Mouse (Mus musculus) spleen, adult 2 months (tissue): ENCODE results near the gene Trim16. TPM values are rescaled to one million over a fixed set of nuclear protein-coding genes. Genes with fewer than 3 reads are reported as not detected.

Source experiments
- DNase-seq, 2 experiments: peaks; one replicate each; pipeline versions ENCODE4 v3.0.0 to v3.0.0-alpha.2; 2012 to 2021; ENCODE audit warnings: low spot score in 2 of 2, low read depth in 1 of 2
- H3K27ac ChIP-seq: fragments of 200-500 bp; 2 replicates; pipeline ENCODE4 v1.5.1; 2012; ENCODE audit warnings: low read length, inconsistent platforms; ENCODE audit not compliant: insufficient read depth
- H3K27me3 ChIP-seq: fragments of 200-500 bp; 2 replicates; pipeline ENCODE4 v1.6.1; 2012; ENCODE audit warnings: mild to moderate bottlenecking, moderate library complexity, low read length, inconsistent platforms; ENCODE audit not compliant: control insufficient read depth, insufficient read depth
- H3K36me3 ChIP-seq: fragments of 200-500 bp; 2 replicates; pipeline ENCODE4 v1.6.1; 2012; ENCODE audit warnings: mild to moderate bottlenecking, low read length, inconsistent platforms; ENCODE audit not compliant: control insufficient read depth, insufficient read depth
- H3K4me1 ChIP-seq: fragments of 200-500 bp; 2 replicates; pipeline ENCODE4 v1.6.1; 2011; ENCODE audit warnings: inconsistent platforms; ENCODE audit not compliant: control insufficient read depth, insufficient read depth, insufficient read length
- H3K4me3 ChIP-seq: fragments of 200-500 bp; 2 replicates; pipeline ENCODE4 v1.5.1; 2011; ENCODE audit warnings: mild to moderate bottlenecking, inconsistent platforms; ENCODE audit not compliant: insufficient read depth, insufficient read length; ENCODE audit errors: extremely low read depth
- CTCF ChIP-seq: fragments of 200-500 bp; IDR thresholded peaks from 2 replicates; pipeline ENCODE4 v1.5.1; 2011; ENCODE audit warnings: mild to moderate bottlenecking, inconsistent platforms; ENCODE audit not compliant: insufficient read depth, insufficient read length, insufficient replicate concordance; ENCODE audit errors: extremely low read depth
- POLR2A ChIP-seq: fragments of 200-500 bp; IDR thresholded peaks from 2 replicates; pipeline ENCODE4 v1.6.1; 2011; ENCODE audit warnings: low read depth, low read length, inconsistent platforms
- WGBS: fragments of 180-500 bp; shearing (Covaris S2); methylation state at CpG from one replicate; pipeline ENCODE4 v1.1.7; 2018; 5-methylcytosine and 5-hydroxymethylcytosine counted together
- polyA plus RNA-seq: library from polyadenylated mRNA; depleted of rRNA; stranded (reverse); fragments of >200 nt; gene quantifications from 2 replicates; pipeline ENCODE4 v1.2.3, GENCODE M21; 2012

The Trim16 gene
- polyA plus RNA-seq, 1 experiment, result 0.74 TPM

GRCm38 (mm10) chr11:62812268-62812667, 7.8 kb upstream of the Trim16 start:
- 65% methylated on average over 6 of the region's 6 CpGs for WGBS
- H3K27me3 ChIP-seq, result no peaks in the 10 kb centered on the region
- TF ChIP-seq POLR2A (no peak), CTCF (no peak)
- no peaks in the 10 kb centered on the region for H3K36me3 ChIP-seq
- DNase-seq, result no peak
- H3K4me3 ChIP-seq, result no peak overlapping the region
- no peak overlapping the region for H3K27ac ChIP-seq
- H3K4me1 ChIP-seq, result no peaks in the 10 kb centered on the region

DNA sequence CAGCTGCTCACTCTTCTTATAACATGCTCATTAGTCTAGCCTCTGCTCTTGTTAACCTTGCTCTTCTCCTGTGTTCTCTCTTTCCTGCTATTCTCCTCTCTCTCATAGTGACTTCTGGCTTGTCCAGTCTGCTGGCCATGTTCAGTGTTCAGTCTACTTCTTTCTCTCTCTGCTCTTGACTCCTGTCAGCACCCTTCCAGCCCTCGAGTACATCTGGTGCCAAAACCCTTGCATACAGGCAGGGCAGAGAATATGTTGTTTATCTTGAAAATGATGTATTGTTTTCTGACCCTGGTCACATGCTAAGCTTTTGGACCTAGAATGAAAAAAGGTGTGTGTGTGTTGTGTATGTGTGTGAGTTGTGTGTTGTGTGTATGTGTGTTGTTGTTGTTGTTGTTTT, 6.5 kb upstream of the Trim16 start:
- Histone ChIP-seq H3K4me1 (no peaks in the 10 kb centered on the region), H3K27me3 (no peaks in the 10 kb centered on the region), H3K36me3 (no peaks in the 10 kb centered on the region), H3K4me3 (no peak overlapping the region), H3K27ac (no peak overlapping the region)
- TF ChIP-seq POLR2A, result no peak
- TF ChIP-seq CTCF, result no peak
- 60% methylated on average over 1 of the region's 1 CpGs for WGBS
- no peak for DNase-seq

DNA sequence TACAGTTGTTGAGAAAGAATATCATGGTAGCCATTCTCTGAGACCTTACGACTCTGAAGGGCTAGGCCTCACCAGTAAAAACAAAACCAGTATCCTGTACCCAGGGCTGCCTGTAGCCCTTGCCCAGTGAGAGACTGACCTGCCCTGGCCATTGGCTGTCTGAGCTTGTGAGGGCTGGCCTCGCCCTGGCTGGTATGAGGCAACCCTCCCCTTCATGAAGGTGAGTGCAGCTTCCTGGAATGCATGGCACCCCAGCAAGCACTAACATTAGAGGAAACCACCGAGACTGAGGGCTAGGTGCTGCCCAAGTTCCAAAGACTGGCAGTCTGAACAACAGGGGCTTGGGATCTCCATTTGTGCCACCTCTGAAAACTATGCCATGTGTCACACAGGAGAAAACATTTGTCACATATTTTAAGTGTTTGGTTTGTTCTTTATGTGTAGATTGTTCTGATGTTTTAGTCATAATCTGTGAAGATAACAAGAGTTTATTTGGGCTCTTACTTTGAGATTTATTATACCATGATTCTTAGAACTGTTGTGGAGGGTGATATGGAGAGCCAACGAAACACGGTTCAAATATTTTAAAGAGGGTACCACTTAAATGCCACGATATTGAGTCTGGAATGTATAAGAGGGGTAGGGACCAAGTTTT, 5.9 kb upstream of the Trim16 start:
- Histone ChIP-seq H3K4me1 (no peaks in the 10 kb centered on the region), H3K4me3 (no peak overlapping the region), H3K36me3 (no peaks in the 10 kb centered on the region), H3K27ac (no peak overlapping the region), H3K27me3 (no peaks in the 10 kb centered on the region)
- DNase-seq, result no peak
- no peak for TF ChIP-seq POLR2A
- no peak for TF ChIP-seq CTCF
- WGBS, result 75% methylated on average over 6 of the region's 6 CpGs

DNA sequence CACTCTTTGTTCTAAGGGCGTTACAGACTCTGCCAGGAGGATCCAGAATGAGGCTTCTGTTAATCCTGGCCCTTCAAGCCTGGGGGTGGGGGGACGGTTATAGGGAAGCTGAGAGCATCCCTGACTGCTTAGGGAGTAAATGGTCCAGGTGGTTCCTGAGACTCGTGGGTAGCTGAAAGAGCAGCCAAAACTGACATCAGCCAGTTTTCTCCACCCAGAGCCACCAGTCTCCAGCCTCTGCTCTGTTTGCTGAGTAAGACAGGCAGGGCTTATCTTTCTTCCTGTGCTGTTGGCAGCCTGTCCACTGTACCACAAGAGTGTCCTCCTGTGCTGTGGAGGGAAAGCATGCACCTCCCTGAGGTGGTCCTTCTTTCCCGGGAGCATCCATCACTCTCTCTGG, 5.4 kb upstream of the Trim16 start:
- TF ChIP-seq POLR2A (no peak), CTCF (no peak)
- no peak overlapping the region for H3K27ac ChIP-seq
- H3K36me3 ChIP-seq, result no peaks in the 10 kb centered on the region
- DNase-seq, result no peak
- H3K4me3 ChIP-seq, result no peak overlapping the region
- no peaks in the 10 kb centered on the region for H3K4me1 ChIP-seq
- no peaks in the 10 kb centered on the region for H3K27me3 ChIP-seq
- 51% methylated on average over 4 of the region's 4 CpGs for WGBS

- Histone ChIP-seq H3K4me1 (peaks cover 4% of the 10 kb centered on the region; the same call in 1 of the 2 replicates), H3K27me3 (no peaks in the 10 kb centered on the region), H3K36me3 (no peaks in the 10 kb centered on the region), H3K4me3 (no peak overlapping the region), H3K27ac (no peak overlapping the region)
- WGBS, result 88% methylated on average over 1 of the region's 1 CpGs
- DNase-seq, result no peak
- TF ChIP-seq CTCF, result no peak
- no peak for TF ChIP-seq POLR2A
Measured at GRCm38 (mm10) chr11:62815438-62815837, 4.6 kb upstream of the Trim16 start.

GRCm38 (mm10) chr11:62816591-62816990, 3.4 kb upstream of the Trim16 start:
- Histone ChIP-seq H3K27me3 (no peaks in the 10 kb centered on the region), H3K4me1 (peaks cover 5% of the 10 kb centered on the region; the same call in 1 of the 2 replicates), H3K27ac (no peak overlapping the region), H3K36me3 (no peaks in the 10 kb centered on the region), H3K4me3 (no peak overlapping the region)
- WGBS, result 79% methylated on average over 6 of the region's 6 CpGs
- no peak for TF ChIP-seq POLR2A
- no peak for TF ChIP-seq CTCF
- DNase-seq, result no peak

DNA sequence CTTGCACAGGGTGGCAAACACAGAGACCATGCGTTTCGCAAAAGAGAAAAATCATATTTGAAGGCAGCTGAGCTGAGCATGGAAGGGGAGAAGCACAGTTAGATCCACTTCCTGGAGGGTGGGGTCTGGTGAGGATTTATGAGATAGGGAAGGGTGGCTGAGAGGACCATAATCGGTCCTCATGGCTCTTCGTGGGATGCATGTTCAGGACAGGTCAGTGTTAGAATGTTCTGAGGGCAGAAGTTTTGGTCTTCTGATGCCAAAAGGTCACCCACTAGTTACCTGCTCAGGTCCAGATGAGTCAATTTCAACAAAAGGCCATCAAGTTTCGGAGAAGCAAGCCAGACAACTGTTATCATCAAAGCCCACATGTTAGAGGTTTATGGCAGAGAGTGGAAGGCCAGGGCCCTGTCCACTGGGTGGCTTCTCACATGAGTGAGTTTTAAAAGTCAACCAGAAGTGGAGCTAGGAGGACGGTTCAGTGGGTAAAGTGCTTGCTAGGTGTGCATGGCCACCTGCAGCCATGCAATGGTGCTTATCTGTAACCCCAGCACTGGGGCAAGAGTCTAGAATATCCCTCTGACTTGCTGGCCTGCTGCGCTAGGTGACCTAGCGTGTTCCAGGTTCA, 858 bp upstream of the Trim16 start:
- 72% methylated on average over 8 of the region's 8 CpGs for WGBS
- Histone ChIP-seq H3K36me3 (no peaks in the 10 kb centered on the region), H3K4me1 (peaks cover 8% of the 10 kb centered on the region; the same call in 1 of the 2 replicates), H3K4me3 (no peak overlapping the region), H3K27ac (no peak overlapping the region), H3K27me3 (no peaks in the 10 kb centered on the region)
- no peak for TF ChIP-seq POLR2A
- TF ChIP-seq CTCF, result no peak
- no peak for DNase-seq
